In genomic region chrX:60014588-60014987, GRCm38 (mm10) we compare ENCODE assay signal across 45 mouse cellular contexts. TPM values are rescaled to one million over a fixed set of nuclear protein-coding genes. Genes with fewer than 3 reads are reported as not detected.
"Had no signal": no experiment of that assay in that cellular context is flagged by ENCODE, and none has a peak within 500 bp of the region (broad histone marks: within the 10 kb centered on the region; RNA-seq: fewer than 3 reads in every experiment).

No protein-coding gene starts in this region.

- H3K9ac ChIP-seq: heart, embryonic 12.5 days; heart, embryonic 13.5 days; heart, embryonic 15.5 days; hindbrain, embryonic 12.5 days; hindbrain, embryonic 13.5 days; hindbrain, embryonic 14.5 days; hindbrain, embryonic 15.5 days; intestine, embryonic 15.5 days; kidney, embryonic 15.5 days had no signal

- H3K9me3 ChIP-seq: heart, embryonic 10.5 days; heart, embryonic 12.5 days; heart, embryonic 13.5 days; heart, embryonic 15.5 days; hindbrain, embryonic 10.5 days; hindbrain, embryonic 12.5 days; hindbrain, embryonic 13.5 days; hindbrain, embryonic 15.5 days; intestine, embryonic 15.5 days; kidney, embryonic 15.5 days had no signal

- DNase-seq: heart, postnatal 10 days; heart, postnatal 14 days; heart, postnatal 36 days; heart, postnatal 4 days; kidney, adult 11 months; kidney, adult 18-20 months; kidney, adult 2 months; kidney, adult 8-10 months; kidney, adult 9 months; kidney, postnatal 10 days; kidney, postnatal 14 days; kidney, postnatal 25 days; kidney, postnatal 36 days; kidney, postnatal 4 days; layer of hippocampus, adult 9-11 months; layer of hippocampus, postnatal 36 days had no signal

- H3K4me1 ChIP-seq: heart, embryonic 10.5 days; heart, embryonic 12.5 days; heart, embryonic 13.5 days; heart, embryonic 15.5 days; hindbrain, embryonic 10.5 days; hindbrain, embryonic 12.5 days; hindbrain, embryonic 13.5 days; hindbrain, embryonic 15.5 days; intestine, embryonic 15.5 days; kidney, embryonic 15.5 days had no signal

- H3K4me2 ChIP-seq: heart, embryonic 11.5 days; heart, embryonic 12.5 days; heart, embryonic 13.5 days; heart, embryonic 15.5 days; hindbrain, embryonic 12.5 days; hindbrain, embryonic 13.5 days; hindbrain, embryonic 14.5 days; hindbrain, embryonic 15.5 days; intestine, embryonic 15.5 days; kidney, embryonic 15.5 days had no signal

- H3K27me3 ChIP-seq: heart, embryonic 12.5 days; heart, embryonic 13.5 days; heart, embryonic 15.5 days; hindbrain, embryonic 12.5 days; hindbrain, embryonic 13.5 days; hindbrain, embryonic 15.5 days; intestine, embryonic 15.5 days; kidney, embryonic 15.5 days had no signal

- H3K27ac ChIP-seq: heart, embryonic 10.5 days; heart, embryonic 13.5 days; heart, embryonic 15.5 days; hindbrain, embryonic 10.5 days; hindbrain, embryonic 12.5 days; hindbrain, embryonic 13.5 days; hindbrain, embryonic 14.5 days; hindbrain, embryonic 15.5 days; hindbrain, postnatal 0 days; intestine, embryonic 15.5 days; kidney, embryonic 15.5 days; kidney, postnatal 0 days; layer of hippocampus, adult 2 months had no signal

- H3K36me3 ChIP-seq: heart, embryonic 10.5 days; heart, embryonic 12.5 days; heart, embryonic 13.5 days; heart, embryonic 15.5 days; hindbrain, embryonic 10.5 days; hindbrain, embryonic 12.5 days; hindbrain, embryonic 13.5 days; hindbrain, embryonic 15.5 days; intestine, embryonic 15.5 days; kidney, embryonic 15.5 days had no signal

- H3K4me3 ChIP-seq: heart, embryonic 10.5 days; heart, embryonic 12.5 days; heart, embryonic 13.5 days; heart, embryonic 15.5 days; hindbrain, embryonic 10.5 days; hindbrain, embryonic 12.5 days; hindbrain, embryonic 13.5 days; hindbrain, embryonic 15.5 days; intestine, embryonic 15.5 days; kidney, embryonic 15.5 days; layer of hippocampus, adult 2 months had no signal

- ATAC-seq: hindbrain, embryonic 16.5 days; hindbrain, postnatal 0 days; inflammation-experienced regulatory T-cells, adult 6 months; intestine, embryonic 15.5 days; intestine, embryonic 16.5 days; intestine, postnatal 0 days had no signal

RNA-seq across cellular contexts. Expression of gene F9, which starts 15.3 kb away (rescaled TPM):
- total RNA-seq: heart, adult 8-10 months; heart, postnatal 10 days; heart, postnatal 14 days; heart, postnatal 25 days; heart, postnatal 36 days; heart, postnatal 4 days; hematopoietic stem cell, adult 5-6 weeks; hindbrain, postnatal 0 days had no signal
- polyA plus RNA-seq: heart, embryonic 10.5 days; heart, embryonic 11.5 days; heart, embryonic 12.5 days; heart, embryonic 13.5 days; heart, embryonic 14.5 days; heart, embryonic 15.5 days; heart, embryonic 16.5 days; heart, postnatal 0 days; hindbrain, embryonic 10.5 days; hindbrain, embryonic 11.5 days; hindbrain, embryonic 12.5 days; hindbrain, embryonic 13.5 days; hindbrain, embryonic 14.5 days; hindbrain, embryonic 15.5 days; hindbrain, embryonic 16.5 days; hindbrain, postnatal 0 days; inflammation-experienced regulatory T-cells, adult 6 months; intestine, embryonic 14.5 days; kidney, adult 2 months; kidney, embryonic 14.5 days; kidney, embryonic 15.5 days; kidney, embryonic 16.5 days; kidney, postnatal 0 days had no signal
